8 mouse cellular contexts compared by ENCODE assay signal in genomic region chr4:100321758-100322157, GRCm38 (mm10).
DNase-seq lines count a peak whose midpoint lies in the region; ATAC-seq and TF ChIP-seq lines count a peak whose summit lies in the region.

No protein-coding gene starts in this region.

- no peaks in the 10 kb centered on the region for H3K79me2 ChIP-seq in heart, adult 2 months (replicated peaks; ENCODE audit: control insufficient read depth, insufficient read depth, low read length)

- intact Hi-C loops in heart, adult 2 months (cut with DNase I): no loop called here
- intact Hi-C loops in left cerebral cortex, postnatal 36 days (cut with DNase I): no loop called here

- no peak overlapping the region for H3K9ac ChIP-seq in heart, adult 2 months (ENCODE audit: low read depth, low read length)
- 0 out of 2 replicates have a peak overlapping the region, but pooled peaks have one; percentile 5 for H3K9ac ChIP-seq in intestine, embryonic 15.5 days
- no peak overlapping the region for H3K9ac ChIP-seq in lung, postnatal 0 days (replicated peaks; ENCODE audit: low read depth)
- H3K9ac ChIP-seq in forebrain, postnatal 0 days: no peak overlapping the region

- TF ChIP-seq CTCF in heart, adult 2 months (IDR thresholded peaks at IDR 0.05): no peak
- no peak for TF ChIP-seq CTCF in lung, postnatal 0 days (IDR thresholded peaks at IDR 0.05)
- no peak for TF ChIP-seq CTCF in forebrain, postnatal 0 days (IDR thresholded peaks at IDR 0.05; ENCODE audit: low read depth)

- no peak for TF ChIP-seq POLR2A in heart, adult 2 months (IDR thresholded peaks at IDR 0.05; ENCODE audit: insufficient read depth, low read depth, low read length)

- no peak for TF ChIP-seq EP300 in heart, adult 2 months (IDR thresholded peaks at IDR 0.05; ENCODE audit: insufficient read depth, low read depth, low read length)
- no peak for TF ChIP-seq EP300 in lung, postnatal 0 days (IDR thresholded peaks at IDR 0.05)

- peak; percentile 84 for DNase-seq in heart, adult 11 months
- no peak for DNase-seq in heart, adult 2 months
- peak; percentile 78 to 91 for DNase-seq in adrenal gland, adult (ENCODE audit: inconsistent age in 2 of 2, low spot score in 1 of 2)
- DNase-seq in lung, postnatal 0 days (ENCODE audit: low spot score): peak; percentile 69
- no peak for DNase-seq in left cerebral cortex, postnatal 36 days (ENCODE audit: low spot score in 2 of 2)
- DNase-seq in forebrain, postnatal 0 days: no peak

- no peaks in the 10 kb centered on the region; the same call in 1 of the 2 replicates for H3K36me3 ChIP-seq in heart, adult 2 months (ENCODE audit: control insufficient read depth, insufficient read depth, low read length)
- no peaks in the 10 kb centered on the region for H3K36me3 ChIP-seq in intestine, embryonic 15.5 days
- H3K36me3 ChIP-seq in lung, postnatal 0 days (ENCODE audit: insufficient read depth, low read length): no peaks in the 10 kb centered on the region
- no peaks in the 10 kb centered on the region for H3K36me3 ChIP-seq in forebrain, postnatal 0 days (ENCODE audit: insufficient read depth)

- no peak overlapping the region for H3K4me3 ChIP-seq in heart, adult 2 months
- H3K4me3 ChIP-seq in intestine, embryonic 15.5 days (replicated peaks): no peak overlapping the region
- no peak overlapping the region for H3K4me3 ChIP-seq in lung, postnatal 0 days (ENCODE audit: low read depth, low read length)
- no peak overlapping the region for H3K4me3 ChIP-seq in forebrain, postnatal 0 days (ENCODE audit: low read depth, low read length)

- no peaks in the 10 kb centered on the region for H3K27me3 ChIP-seq in heart, adult 2 months (ENCODE audit: control insufficient read depth, insufficient read depth, low read length)
- H3K27me3 ChIP-seq in intestine, embryonic 15.5 days (replicated peaks): no peaks in the 10 kb centered on the region
- H3K27me3 ChIP-seq in lung, postnatal 0 days (replicated peaks; ENCODE audit: insufficient read depth, low read length): no peaks in the 10 kb centered on the region
- no peaks in the 10 kb centered on the region for H3K27me3 ChIP-seq in forebrain, postnatal 0 days (ENCODE audit: insufficient read depth, low read length)

- no peak overlapping the region for H3K4me2 ChIP-seq in intestine, embryonic 15.5 days (replicated peaks)
- no peak overlapping the region for H3K4me2 ChIP-seq in lung, postnatal 0 days (replicated peaks; ENCODE audit: low read depth, low read length)
- H3K4me2 ChIP-seq in forebrain, postnatal 0 days (ENCODE audit: low read depth): no peak overlapping the region

- peaks cover 3% of the 10 kb centered on the region for H3K4me1 ChIP-seq in heart, adult 2 months (ENCODE audit: control insufficient read depth, insufficient read depth, low read length)
- H3K4me1 ChIP-seq in intestine, embryonic 15.5 days (replicated peaks): peaks cover 7% of the 10 kb centered on the region
- H3K4me1 ChIP-seq in lung, postnatal 0 days (ENCODE audit: insufficient read depth, low read depth, low read length): peaks cover 8% of the 10 kb centered on the region; the same call in 1 of the 2 replicates
- H3K4me1 ChIP-seq in forebrain, postnatal 0 days (ENCODE audit: insufficient read depth): no peaks in the 10 kb centered on the region

- peak; percentile 83 for ATAC-seq in intestine, embryonic 15.5 days
- ATAC-seq in lung, postnatal 0 days: peak; percentile 76
- ATAC-seq in CD4-positive, CD25-positive, alpha-beta regulatory T cell, adult 4 months: no peak
- ATAC-seq in forebrain, postnatal 0 days: no peak

- H3K27ac ChIP-seq in heart, adult 2 months: no peak overlapping the region
- H3K27ac ChIP-seq in intestine, embryonic 15.5 days: peak overlapping the region; percentile 69
- no peak overlapping the region for H3K27ac ChIP-seq in lung, postnatal 0 days (ENCODE audit: low read length)
- H3K27ac ChIP-seq in forebrain, postnatal 0 days (ENCODE audit: low read depth, low read length): no peak overlapping the region

- WGBS in heart, adult 2 months: 18% methylated on average over 6 of the region's 6 CpGs
- 13% methylated on average over 6 of the region's 6 CpGs for WGBS in intestine, embryonic 15.5 days
- WGBS in lung, postnatal 0 days: 12% methylated on average over 6 of the region's 6 CpGs
- WGBS in forebrain, postnatal 0 days: 71% methylated on average over 6 of the region's 6 CpGs

- H3K9me3 ChIP-seq in intestine, embryonic 15.5 days: no peaks in the 10 kb centered on the region
- no peaks in the 10 kb centered on the region for H3K9me3 ChIP-seq in lung, postnatal 0 days (ENCODE audit: low read length)
- no peaks in the 10 kb centered on the region for H3K9me3 ChIP-seq in forebrain, postnatal 0 days (ENCODE audit: low read length)

Comparison
In these comparisons a context has a peak if more than half of its experiments do, and no peak if none do; other contexts are left out.
1. DNase-seq: peak in heart, adult 11 months (single experiment), adrenal gland, adult (2 of 2) and lung, postnatal 0 days (single experiment); none in heart, adult 2 months (0 of 2), left cerebral cortex, postnatal 36 days (0 of 2) and forebrain, postnatal 0 days (single experiment).
2. ATAC-seq: peak in intestine, embryonic 15.5 days (single experiment) and lung, postnatal 0 days (single experiment); none in CD4-positive, CD25-positive, alpha-beta regulatory T cell, adult 4 months (single experiment) and forebrain, postnatal 0 days (single experiment).